ENCODE assay signal across 19 mouse cellular contexts in the genomic region with DNA sequence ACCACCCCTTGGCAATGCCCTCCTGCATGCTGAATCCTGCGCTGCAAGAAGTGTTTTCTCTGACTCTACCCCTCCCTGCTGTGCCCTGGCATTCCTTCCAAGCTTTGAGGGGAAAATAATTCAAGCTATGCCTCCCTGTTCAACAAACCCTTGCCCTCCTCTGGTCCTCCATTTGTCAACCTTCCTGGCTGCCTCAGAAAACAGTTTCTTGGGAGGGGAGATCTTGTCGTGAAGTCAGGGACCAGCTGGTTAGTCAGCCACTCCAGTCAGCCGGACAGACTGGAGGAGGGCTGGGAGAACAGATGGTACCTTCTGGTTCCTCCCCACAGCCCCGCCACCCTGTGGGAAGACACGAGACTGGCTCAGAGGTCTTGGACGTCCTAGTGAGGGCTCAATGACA. TPM values are rescaled to one million over a fixed set of nuclear protein-coding genes. Genes with fewer than 3 reads are reported as not detected.
DNase-seq lines count a peak whose midpoint lies in the region; ATAC-seq and TF ChIP-seq lines count a peak whose summit lies in the region.
"Had no signal": no experiment of that assay in that cellular context is flagged by ENCODE, and none has a peak within 500 bp of the region (broad histone marks: within the 10 kb centered on the region; RNA-seq: fewer than 3 reads in every experiment).

No protein-coding gene starts in this region.

- no peak for TF ChIP-seq POLR2A in brain, embryonic 14.5 days (IDR thresholded peaks at IDR 0.05; ENCODE audit: borderline replicate concordance, extremely low read depth, insufficient read depth, insufficient read length, poor library complexity, severe bottlenecking)

- no peaks in the 10 kb centered on the region for H3K9me3 ChIP-seq in forebrain, embryonic 13.5 days (replicated peaks)
- no peaks in the 10 kb centered on the region for H3K9me3 ChIP-seq in forebrain, embryonic 12.5 days
- H3K9me3 ChIP-seq: limb, embryonic 13.5 days had no signal

- peak; percentile 40 to 57 for DNase-seq in left cerebral cortex, adult 18-20 months (ENCODE audit: low spot score in 2 of 2)
- DNase-seq in left cerebral cortex, postnatal 10 days (ENCODE audit: extremely low spot score in 1 of 2, low spot score in 2 of 2): no peak
- peak; percentile 43 for DNase-seq in brain, embryonic 14.5 days (ENCODE audit: low read depth)
- DNase-seq in cerebellum, postnatal 25 days: peak; percentile 87
- no peak for DNase-seq in urinary bladder, postnatal 25 days (ENCODE audit: low spot score)
- DNase-seq in retina, postnatal 1 day: no peak
- DNase-seq: gastrocnemius, postnatal 25 days; heart, postnatal 10 days; kidney, postnatal 36 days; liver, postnatal 0 days; lung, postnatal 36 days; right cerebral cortex, postnatal 25 days; thymus, adult 18-20 months had no signal

- 45% methylated on average over 6 of the region's 6 CpGs for WGBS in forebrain, embryonic 13.5 days
- WGBS in forebrain, embryonic 12.5 days: 62% methylated on average over 6 of the region's 6 CpGs

- peak overlapping the region; percentile 40; the same call in 1 of the 2 replicates for H3K27ac ChIP-seq in forebrain, embryonic 13.5 days
- H3K27ac ChIP-seq in forebrain, embryonic 12.5 days: no peak overlapping the region
- H3K27ac ChIP-seq: limb, embryonic 13.5 days had no signal

- no peak overlapping the region for H3K4me3 ChIP-seq in forebrain, embryonic 13.5 days
- H3K4me3 ChIP-seq in forebrain, embryonic 12.5 days (replicated peaks): no peak overlapping the region
- H3K4me3 ChIP-seq: limb, embryonic 13.5 days; myocyte had no signal

- H3K4me1 ChIP-seq in forebrain, embryonic 13.5 days: peaks cover 21% of the 10 kb centered on the region
- H3K4me1 ChIP-seq in forebrain, embryonic 12.5 days: peaks cover 20% of the 10 kb centered on the region

- 0 out of 2 replicates have a peak, but pooled peaks cover 13% of the 10 kb centered on the region for H3K36me3 ChIP-seq in forebrain, embryonic 13.5 days (ENCODE audit: poor library complexity, severe bottlenecking)
- H3K36me3 ChIP-seq in forebrain, embryonic 12.5 days (replicated peaks): no peaks in the 10 kb centered on the region

- no peak for ATAC-seq in forebrain, embryonic 13.5 days
- ATAC-seq in forebrain, embryonic 12.5 days (ENCODE audit: low FRiP score): no peak
- ATAC-seq: activated CD4-positive, CD25-positive, alpha-beta regulatory T cell, adult 4 months; liver, postnatal 0 days had no signal

- TF ChIP-seq CTCF in brain, embryonic 14.5 days (IDR thresholded peaks at IDR 0.05; ENCODE audit: borderline replicate concordance, extremely low read depth, insufficient read depth, insufficient read length): no peak

- no peaks in the 10 kb centered on the region for H3K27me3 ChIP-seq in forebrain, embryonic 13.5 days
- H3K27me3 ChIP-seq in forebrain, embryonic 12.5 days: peaks cover 8% of the 10 kb centered on the region; the same call in 1 of the 2 replicates

- intact Hi-C loops in left cerebral cortex, postnatal 10 days (cut with DNase I): no loop called here

- H3K4me2 ChIP-seq in forebrain, embryonic 13.5 days: no peak overlapping the region
- H3K4me2 ChIP-seq in forebrain, embryonic 12.5 days: no peak overlapping the region
- H3K4me2 ChIP-seq: limb, embryonic 13.5 days; midbrain, embryonic 11.5 days had no signal

- H3K9ac ChIP-seq in forebrain, embryonic 13.5 days: no peak overlapping the region
- H3K9ac ChIP-seq in forebrain, embryonic 12.5 days: no peak overlapping the region
- H3K9ac ChIP-seq: limb, embryonic 13.5 days; liver, postnatal 0 days had no signal

RNA-seq across cellular contexts. Expression of gene Pdk2, which starts 3.8 kb away (rescaled TPM):
- polyA plus RNA-seq in forebrain, embryonic 13.5 days (2015; fragmentation: Nextera tagmentation; extraction: Ambion mirVana): 19.7 and 20.2 TPM in 2 replicates
- 17.3 and 19.4 TPM in 2 replicates for polyA plus RNA-seq in forebrain, embryonic 12.5 days (2016; fragmentation: Nextera tagmentation; extraction: Ambion mirVana)
- total RNA-seq in left cerebral cortex, adult 18-20 months (2021): 100 to 1,000 TPM; 116 to 128 TPM
- 10 to 100 TPM; 43.8 to 50.6 TPM for total RNA-seq in left cerebral cortex, postnatal 10 days (2021)
- 17.9 and 26.1 TPM in 2 replicates for polyA plus RNA-seq in brain, embryonic 14.5 days (2012; rRNA removed)

RNA-seq across cellular contexts. Expression of gene Samd14, which starts 27.6 kb away (rescaled TPM):
- polyA plus RNA-seq in forebrain, embryonic 13.5 days (2015; fragmentation: Nextera tagmentation; extraction: Ambion mirVana): 89.2 and 95.0 TPM in 2 replicates
- 80.5 and 86.7 TPM in 2 replicates for polyA plus RNA-seq in forebrain, embryonic 12.5 days (2016; fragmentation: Nextera tagmentation; extraction: Ambion mirVana)
- total RNA-seq in left cerebral cortex, adult 18-20 months (2021): 10 to 100 TPM; 25.8 to 33.7 TPM
- total RNA-seq in left cerebral cortex, postnatal 10 days (2021): 10 to 100 TPM; 98.6 to 99.6 TPM
- 141 and 186 TPM in 2 replicates for polyA plus RNA-seq in brain, embryonic 14.5 days (2012; rRNA removed)

RNA-seq across cellular contexts. Expression of gene Itga3, which starts 39.3 kb away (rescaled TPM):
- polyA plus RNA-seq in forebrain, embryonic 13.5 days (2015; fragmentation: Nextera tagmentation; extraction: Ambion mirVana): 2.4 and 3.9 TPM in 2 replicates
- polyA plus RNA-seq in forebrain, embryonic 12.5 days (2016; fragmentation: Nextera tagmentation; extraction: Ambion mirVana): 3.8 and 5.2 TPM in 2 replicates
- total RNA-seq in left cerebral cortex, adult 18-20 months (2021): 10 to 100 TPM; 17.2 to 19.3 TPM
- 10 to 100 TPM; 13.6 to 16.2 TPM for total RNA-seq in left cerebral cortex, postnatal 10 days (2021)
- 23.4 and 29.3 TPM in 2 replicates for polyA plus RNA-seq in brain, embryonic 14.5 days (2012; rRNA removed)

RNA-seq across cellular contexts. Expression of gene Ppp1r9b, which starts 46.5 kb away (rescaled TPM):
- polyA plus RNA-seq in forebrain, embryonic 13.5 days (2015; fragmentation: Nextera tagmentation; extraction: Ambion mirVana): 15.8 and 16.3 TPM in 2 replicates
- polyA plus RNA-seq in forebrain, embryonic 12.5 days (2016; fragmentation: Nextera tagmentation; extraction: Ambion mirVana): 16.6 and 17.7 TPM in 2 replicates
- total RNA-seq in left cerebral cortex, adult 18-20 months (2021): 100 to 1,000 TPM; 737 to 747 TPM
- 100 to 1,000 TPM; 388 to 414 TPM for total RNA-seq in left cerebral cortex, postnatal 10 days (2021)
- polyA plus RNA-seq in brain, embryonic 14.5 days (2012; rRNA removed): 37.9 and 81.2 TPM in 2 replicates

Comparison
In these comparisons a context has a peak if more than half of its experiments do, and no peak if none do; other contexts are left out.
1. DNase-seq: peak in left cerebral cortex, adult 18-20 months (2 of 2), brain, embryonic 14.5 days (single experiment) and cerebellum, postnatal 25 days (2 of 2); none in left cerebral cortex, postnatal 10 days (0 of 2), urinary bladder, postnatal 25 days (single experiment) and retina, postnatal 1 day (single experiment).